Mouse (Mus musculus): ENCODE data around the gene Frmd4a.

DNA sequence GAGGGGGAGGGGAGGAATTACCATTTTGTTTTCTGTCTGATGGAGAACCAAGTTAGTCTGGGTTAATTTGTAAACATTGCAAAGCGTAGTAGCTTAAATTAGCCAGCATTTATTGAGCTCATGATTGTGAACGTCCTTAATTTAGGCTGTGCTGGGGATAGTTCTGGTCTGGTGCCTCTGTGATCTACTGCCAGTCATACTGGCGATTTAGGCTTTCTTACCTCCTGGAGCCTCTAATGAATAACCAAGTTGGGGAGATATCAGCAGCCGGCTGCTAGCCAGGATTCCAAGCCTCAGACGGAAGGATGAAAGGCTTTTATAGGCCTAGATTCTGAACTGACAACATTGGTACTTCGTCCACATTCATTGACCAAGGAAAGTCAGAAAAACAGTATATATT is 369.0 kb downstream of the Frmd4a start:
- no peak for TF ChIP-seq MAFK (IDR thresholded peaks at IDR 0.05; ENCODE audit: insufficient read depth, low read depth, low read length)
- no peak for TF ChIP-seq ZNF384 (IDR thresholded peaks at IDR 0.05; ENCODE audit: low read depth, low read length)
- no peak for TF ChIP-seq HCFC1 (IDR thresholded peaks at IDR 0.05; ENCODE audit: borderline replicate concordance, insufficient read depth, low read length)

Data from ES-E14 (cell line).